Mouse (Mus musculus): ENCODE data around the gene Rap1b.

DNA sequence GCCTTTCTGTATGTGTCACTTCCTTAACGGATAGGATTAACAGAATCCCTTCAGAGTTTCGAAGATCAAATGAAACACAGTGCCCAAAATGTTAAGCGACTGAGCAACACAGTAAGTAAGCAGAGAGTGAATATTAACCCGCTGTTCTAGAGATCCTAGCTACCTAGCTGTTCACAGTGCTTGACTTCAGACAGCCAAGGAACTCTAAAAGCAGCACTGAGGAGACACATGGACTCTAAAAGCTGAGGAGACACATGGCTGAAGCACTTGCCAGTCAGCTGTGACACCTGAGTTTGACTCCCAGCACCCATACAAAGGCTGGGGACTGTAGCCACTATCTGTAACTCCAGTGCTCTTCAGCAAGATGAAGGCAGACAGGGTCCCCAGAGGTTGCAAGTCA lies 16.8 kb downstream of the Rap1b start:
- TF ChIP-seq GATA1 (IDR thresholded peaks at IDR 0.05; ENCODE audit: borderline replicate concordance, low read length), result no peak
- no peak for TF ChIP-seq FLI1 (IDR thresholded peaks at IDR 0.05; ENCODE audit: low read length)

Measured in megakaryocyte, embryonic 14.5 days (primary cell).